Mouse (Mus musculus): ENCODE measurements around the gene Mettl24.

The Mettl24 gene

DNA sequence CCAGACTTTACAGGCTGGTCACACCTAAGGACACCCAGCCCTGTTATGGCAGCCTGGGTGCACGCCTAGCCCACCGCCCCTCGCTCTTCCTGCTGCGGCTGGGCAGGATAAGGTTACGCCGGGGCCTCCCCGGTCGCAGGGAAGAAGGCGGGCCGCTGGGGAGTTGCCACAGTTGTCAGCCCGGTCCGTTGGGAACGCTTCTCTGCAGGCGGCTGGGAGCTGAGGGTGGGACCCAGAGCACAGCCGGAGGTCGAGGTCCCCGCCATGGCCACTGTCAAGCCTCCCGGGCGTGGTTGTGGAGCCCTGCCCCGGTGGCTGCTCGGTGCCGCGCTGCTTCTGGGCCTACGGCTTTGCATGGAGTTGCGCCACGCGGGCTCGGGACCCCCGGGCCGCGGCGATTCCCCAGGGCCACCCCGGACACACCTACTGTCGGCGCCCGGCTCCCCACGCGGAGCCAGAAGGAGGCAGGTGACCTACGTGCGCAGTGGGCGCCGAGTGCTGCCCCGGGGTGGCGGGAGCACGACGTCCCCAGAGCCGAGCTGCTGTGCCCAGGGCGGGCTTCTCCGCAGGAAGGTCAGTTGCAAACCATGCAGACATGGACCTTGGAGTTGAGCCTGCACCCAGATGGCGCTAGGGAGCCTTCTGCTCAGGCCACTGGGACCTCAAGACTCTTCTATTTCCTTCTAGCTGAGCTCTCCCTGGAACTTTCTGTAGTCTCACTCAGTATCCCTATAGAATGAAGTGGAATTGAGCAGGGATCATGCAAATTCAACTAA, at the start of gene Mettl24:
Gene Mettl24 (plus strand): TSS at position 191 of the 776 bp plus-strand sequence.
- CTCF ChIA-PET = no interaction called here

DNA sequence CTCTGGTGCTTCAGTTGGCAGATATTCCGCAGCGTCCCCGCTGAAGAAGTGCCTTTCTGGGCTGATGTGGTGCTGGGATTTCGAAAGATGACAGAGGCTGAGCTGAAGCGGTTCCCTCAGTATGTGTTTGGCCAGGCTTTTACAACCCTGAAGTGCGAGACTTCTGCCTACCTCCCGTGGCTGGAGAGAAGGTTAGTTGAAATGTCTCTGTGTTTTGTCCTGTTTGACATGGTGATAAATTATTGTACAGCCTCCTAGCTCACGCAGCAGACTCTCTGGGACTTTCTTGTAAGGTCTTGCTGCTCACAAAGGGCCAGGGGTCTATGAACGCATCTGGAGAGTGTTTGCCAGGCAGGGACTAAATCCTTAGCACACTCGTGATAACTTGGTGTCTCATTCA, 45.8 kb upstream of the Mettl24 start:
- CTCF ChIA-PET = no interaction called here

- CTCF ChIA-PET = no interaction called here
These were observed 44.8 kb upstream of the Mettl24 start for GRCm38 (mm10) chr10:40638276-40638675.

GRCm38 (mm10) chr10:40638823-40639819, 44.0 kb upstream of the Mettl24 start:
- CTCF ChIA-PET = no interaction called here

- CTCF ChIA-PET = no interaction called here
These were observed 42.7 kb upstream of the Mettl24 start for GRCm38 (mm10) chr10:40640406-40640805.

DNA sequence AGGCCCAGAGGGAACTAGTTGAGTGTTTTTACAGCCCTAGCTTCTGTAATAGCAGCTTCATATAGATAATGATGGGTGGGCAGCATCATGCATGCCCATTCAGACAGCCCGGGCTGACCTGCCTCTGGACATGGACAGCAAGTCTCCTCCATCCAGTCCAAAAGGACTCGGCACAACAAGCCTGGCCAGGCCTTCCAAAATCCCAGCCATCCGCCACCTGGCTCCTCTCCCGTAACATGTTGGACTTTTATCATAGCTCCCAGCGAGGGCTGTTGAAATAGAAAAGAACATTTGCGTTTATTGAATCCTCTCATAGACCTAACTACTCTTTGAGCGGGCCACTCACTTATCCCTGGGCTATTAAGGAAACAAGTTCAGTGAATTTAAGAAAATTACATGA, 41.2 kb upstream of the Mettl24 start:
- CTCF ChIA-PET = no interaction called here

DNA sequence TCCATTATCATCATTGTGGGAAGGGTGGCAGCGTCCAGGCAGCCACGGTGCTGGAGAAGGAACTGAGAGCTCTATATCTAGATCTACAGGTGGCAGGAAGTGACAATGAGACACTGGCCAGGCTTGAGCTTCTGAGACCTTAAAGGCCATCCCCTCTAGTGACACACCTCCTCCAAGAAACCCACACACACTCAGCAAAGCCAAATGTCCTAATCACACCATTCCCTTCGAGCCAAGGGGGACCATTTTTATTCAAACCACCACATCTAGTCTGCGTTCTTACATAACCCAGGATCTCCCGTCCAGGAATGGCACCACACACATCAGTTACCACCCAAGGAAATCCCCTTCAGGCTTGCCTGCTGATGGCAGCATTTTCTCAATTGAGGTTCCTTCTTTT, 40.0 kb upstream of the Mettl24 start:
- CTCF ChIA-PET = no interaction called here

DNA sequence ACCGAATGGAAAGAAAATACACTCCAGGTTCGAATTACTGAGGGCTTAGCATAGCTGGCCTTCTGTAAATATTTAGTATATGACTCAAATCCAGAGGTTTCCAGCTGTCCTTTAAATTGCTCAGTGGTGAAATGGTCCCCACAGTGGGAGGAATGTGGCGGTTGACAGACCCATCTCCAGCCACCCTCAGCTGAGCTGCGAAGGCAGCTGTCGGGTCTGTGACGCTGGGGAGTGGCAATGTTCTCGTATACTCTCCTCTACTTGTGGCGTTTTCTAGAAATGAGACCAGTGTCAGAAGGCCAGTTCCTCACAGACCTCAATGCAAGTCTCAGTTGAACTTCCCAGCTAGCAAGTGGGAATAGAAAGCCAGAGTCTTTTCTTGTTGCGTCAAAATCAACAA, 38.6 kb upstream of the Mettl24 start:
- CTCF ChIA-PET = no interaction called here

GRCm38 (mm10) chr10:40645346-40645745, 37.7 kb upstream of the Mettl24 start:
- CTCF ChIA-PET = no interaction called here

- CTCF ChIA-PET = interaction anchor here (0.6 kb wide), 1 partner anchor 262 kb away, joined by 3 read pairs; no protein-coding TSS in a partner anchor
These were observed 34.3 kb upstream of the Mettl24 start for GRCm38 (mm10) chr10:40648776-40649175.

- CTCF ChIA-PET = interaction anchor here (0.6 kb wide), 1 partner anchor 261 kb away, joined by 3 read pairs; no protein-coding TSS in a partner anchor
These were observed 33.4 kb upstream of the Mettl24 start for GRCm38 (mm10) chr10:40649634-40650033.

- CTCF ChIA-PET = no interaction called here
These were observed 31.4 kb upstream of the Mettl24 start for GRCm38 (mm10) chr10:40651676-40652075.

DNA sequence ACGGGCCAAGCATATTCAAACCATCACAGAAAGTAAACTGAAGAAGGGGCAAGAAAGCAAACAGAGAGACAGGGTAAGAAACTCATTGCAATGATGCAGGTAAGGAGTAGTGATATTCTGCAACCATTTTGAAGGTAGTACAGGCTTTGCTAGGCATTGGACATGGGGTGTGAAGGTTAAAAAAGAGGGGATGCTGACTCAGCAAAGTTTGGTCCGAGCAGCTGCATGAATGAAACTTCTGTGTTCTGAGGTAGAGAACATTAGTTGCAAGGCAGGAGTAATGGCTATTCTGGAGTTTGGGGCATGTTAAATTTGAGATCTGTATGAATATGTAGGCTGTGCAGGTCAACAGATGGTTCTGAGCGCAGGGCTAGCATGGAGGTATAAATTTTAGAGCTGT, 17.8 kb upstream of the Mettl24 start:
- CTCF ChIA-PET = no interaction called here

- CTCF ChIA-PET = no interaction called here
These were observed 16.1 kb upstream of the Mettl24 start for GRCm38 (mm10) chr10:40666943-40667342.

GRCm38 (mm10) chr10:40668640-40669039, 14.4 kb upstream of the Mettl24 start:
- CTCF ChIA-PET = no interaction called here

- CTCF ChIA-PET = no interaction called here
These were observed 10.3 kb upstream of the Mettl24 start for GRCm38 (mm10) chr10:40672587-40673296.

DNA sequence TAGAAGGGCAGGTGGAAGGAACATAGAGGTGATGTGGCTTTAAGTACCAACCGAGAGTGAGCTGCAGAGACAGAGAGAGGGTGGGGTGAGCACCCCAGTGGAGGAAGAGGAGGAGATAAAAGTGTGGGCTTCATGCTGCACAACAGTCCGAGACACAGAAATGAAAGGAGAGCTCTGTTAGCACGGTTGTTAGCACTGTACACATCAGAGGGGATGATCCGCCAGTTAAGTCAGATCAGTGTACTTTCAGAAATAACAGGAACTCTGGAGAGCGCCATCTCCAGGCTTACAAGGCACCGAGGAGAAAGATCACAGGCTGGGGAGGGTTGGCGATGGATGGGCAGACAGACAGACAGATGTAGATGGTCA, 9.8 kb upstream of the Mettl24 start:
- CTCF ChIA-PET = no interaction called here

DNA sequence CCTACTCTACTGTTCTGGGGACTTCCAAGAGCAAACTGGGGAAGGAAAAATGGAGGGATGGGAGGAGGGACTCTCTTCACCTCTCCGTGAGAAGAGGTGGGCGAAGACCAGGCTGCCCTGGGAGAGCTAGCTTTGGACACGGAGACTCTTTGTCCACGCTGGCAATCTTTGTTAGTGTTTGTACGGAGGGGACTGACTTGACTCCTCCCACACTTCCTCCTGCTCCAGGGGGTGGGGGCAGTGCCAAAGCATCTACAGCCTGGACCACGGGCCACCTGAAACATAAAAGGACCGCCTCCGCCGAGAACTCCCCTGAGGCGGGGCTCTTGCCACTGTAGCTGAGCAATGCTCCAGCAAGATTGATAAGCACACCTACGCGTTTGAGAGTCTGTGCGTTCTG, 8.9 kb upstream of the Mettl24 start:
- CTCF ChIA-PET = interaction anchor here (0.6 kb wide), 1 partner anchor 156 kb away, joined by 3 read pairs; no protein-coding TSS in a partner anchor

DNA sequence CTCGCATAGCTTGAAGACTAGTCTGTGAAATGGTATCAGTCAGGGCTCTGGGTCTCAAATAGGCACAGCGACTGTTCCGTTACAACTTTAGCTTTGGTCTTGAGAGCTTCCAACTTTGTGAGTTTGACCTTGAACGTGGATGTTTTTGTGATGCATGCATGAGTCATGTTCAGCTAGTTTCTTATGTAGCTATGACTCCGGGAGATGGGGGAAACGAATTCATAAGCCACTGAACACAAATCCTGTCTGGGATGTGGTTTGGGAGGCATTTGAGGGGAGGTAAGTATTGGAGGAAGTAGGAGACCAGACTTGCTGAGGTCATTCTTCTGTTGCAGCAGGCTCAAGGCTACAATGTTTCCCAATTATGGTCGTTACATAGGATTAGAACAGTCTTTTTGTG, 7.2 kb upstream of the Mettl24 start:
- CTCF ChIA-PET = no interaction called here

- CTCF ChIA-PET = no interaction called here
These were observed 4.6 kb upstream of the Mettl24 start for GRCm38 (mm10) chr10:40678477-40678876.

DNA sequence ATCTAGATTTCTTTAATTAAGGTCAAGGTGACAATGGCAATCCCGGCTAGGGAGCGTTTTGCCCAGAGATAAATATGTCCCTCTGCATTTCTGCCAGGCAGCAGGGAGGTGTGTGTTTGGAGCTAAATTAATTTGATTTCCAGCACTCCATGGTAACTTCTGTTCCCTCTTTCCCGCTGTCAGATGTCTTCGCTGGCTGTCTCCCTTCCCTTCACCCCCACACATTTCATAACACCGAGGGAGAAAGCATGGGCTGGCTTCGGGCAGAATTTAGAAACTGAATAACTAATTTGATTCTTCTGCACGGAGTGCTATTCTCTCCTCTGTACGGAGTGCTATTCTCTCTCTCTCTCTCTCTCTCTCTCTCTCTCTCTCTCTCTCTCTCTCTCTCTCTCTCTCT, 612 bp upstream of the Mettl24 start:
- CTCF ChIA-PET = no interaction called here

DNA sequence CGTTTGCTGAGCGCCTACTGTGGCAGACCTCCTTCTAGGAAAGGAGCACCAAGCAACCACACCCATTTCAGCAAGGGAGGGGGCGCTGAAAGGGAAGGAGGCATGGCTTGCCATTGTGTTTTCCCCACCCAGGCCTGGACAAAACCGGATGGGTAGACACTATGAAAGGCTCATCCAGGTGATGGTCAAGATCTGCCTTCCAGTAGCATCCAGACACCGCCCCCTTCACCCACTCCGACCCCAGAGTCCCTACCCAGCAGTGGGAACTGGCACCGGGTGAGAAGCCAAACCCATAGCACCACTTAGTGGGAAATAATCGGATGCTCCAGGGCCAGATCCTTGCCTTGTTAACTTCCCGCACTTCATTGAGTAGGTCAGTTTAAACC, 779 bp downstream of the Mettl24 start:
- CTCF ChIA-PET = no interaction called here

All from spleen, embryonic (tissue).